Mouse (Mus musculus): ENCODE measurements around the gene Slc25a27. TPM values are rescaled to one million over a fixed set of nuclear protein-coding genes. Genes with fewer than 3 reads are reported as not detected.

Slc25a27 gene
- polyA plus RNA-seq, 1 experiment from 2014 or later = 93.9 TPM

GRCm38 (mm10) chr17:43643191-43643590 lies 23.8 kb downstream of the Slc25a27 start:
- no peak for ATAC-seq (ENCODE audit: low FRiP score, low read depth)
- no peak overlapping the region for H3K27ac ChIP-seq (replicated peaks)

GRCm38 (mm10) chr17:43640825-43641224 lies 26.2 kb downstream of the Slc25a27 start:
- ATAC-seq (ENCODE audit: low FRiP score, low read depth) = no peak

More at GRCm38 (mm10) chr17:43643191-43643590, 23.8 kb downstream of the Slc25a27 start:
- 79% methylated on average over 7 of the region's 7 CpGs for WGBS
- Histone ChIP-seq H3K27me3 (no peaks in the 10 kb centered on the region), H3K9ac (replicated peaks) (no peak overlapping the region), H3K4me1 (0 out of 2 replicates have a peak, but pooled peaks cover 4% of the 10 kb centered on the region), H3K4me3 (no peak overlapping the region), H3K4me2 (replicated peaks) (no peak overlapping the region), H3K9me3 (no peaks in the 10 kb centered on the region), H3K36me3 (peaks cover 55% of the 10 kb centered on the region)

GRCm38 (mm10) chr17:43637146-43637545 lies 29.9 kb downstream of the Slc25a27 start:
- WGBS = 87% methylated on average over 4 of the region's 4 CpGs

More at GRCm38 (mm10) chr17:43640825-43641224, 26.2 kb downstream of the Slc25a27 start:
- Histone ChIP-seq H3K36me3 (peaks cover 47% of the 10 kb centered on the region), H3K27me3 (no peaks in the 10 kb centered on the region), H3K27ac (replicated peaks) (no peak overlapping the region), H3K9me3 (no peaks in the 10 kb centered on the region), H3K4me3 (no peak overlapping the region), H3K4me2 (replicated peaks) (no peak overlapping the region), H3K9ac (replicated peaks) (no peak overlapping the region), H3K4me1 (0 out of 2 replicates have a peak, but pooled peaks cover 4% of the 10 kb centered on the region)
- WGBS = 85% methylated on average over 1 of the region's 1 CpGs

GRCm38 (mm10) chr17:43630427-43630760 lies 36.6 kb downstream of the Slc25a27 start:
- ATAC-seq (ENCODE audit: low FRiP score, low read depth) = peak; percentile 16; the same call in 1 of the 2 replicates
- Histone ChIP-seq H3K27ac (replicated peaks) (no peak overlapping the region), H3K36me3 (no peaks in the 10 kb centered on the region), H3K4me3 (peak overlapping the region; percentile 46), H3K9me3 (no peaks in the 10 kb centered on the region), H3K27me3 (peaks cover 51% of the 10 kb centered on the region), H3K4me2 (replicated peaks) (peak overlapping the region; percentile 74), H3K9ac (replicated peaks) (peak overlapping the region; percentile 47; the same call in 1 of the 2 replicates), H3K4me1 (peaks cover 14% of the 10 kb centered on the region)
- WGBS = 43% methylated on average over 13 of the region's 13 CpGs

More at GRCm38 (mm10) chr17:43637146-43637545, 29.9 kb downstream of the Slc25a27 start:
- peaks cover 6% of the 10 kb centered on the region; the same call in 1 of the 2 replicates for H3K27me3 ChIP-seq
- peaks cover 17% of the 10 kb centered on the region for H3K36me3 ChIP-seq
- no peak overlapping the region for H3K27ac ChIP-seq (replicated peaks)
- H3K4me2 ChIP-seq (replicated peaks) = no peak overlapping the region
- ATAC-seq (ENCODE audit: low FRiP score, low read depth) = no peak
- H3K9ac ChIP-seq (replicated peaks) = no peak overlapping the region
- no peak overlapping the region for H3K4me3 ChIP-seq
- 0 out of 2 replicates have a peak, but pooled peaks cover 4% of the 10 kb centered on the region for H3K4me1 ChIP-seq
- no peaks in the 10 kb centered on the region for H3K9me3 ChIP-seq

GRCm38 (mm10) chr17:43629496-43630426 lies 37.3 kb downstream of the Slc25a27 start, which contains the start of gene Tdrd6:
Tdrd6 (minus strand) TSS chr17:43630299.
- peak; percentile 69 for ATAC-seq (ENCODE audit: low FRiP score, low read depth)
- Histone ChIP-seq H3K9ac (replicated peaks) (peak within 1 kb of the TSS; percentile 47; the same call in 1 of the 2 replicates), H3K4me1 (peaks cover 14% of the 10 kb centered on the region), H3K36me3 (no peaks in the 10 kb centered on the region), H3K27me3 (peaks cover 51% of the 10 kb centered on the region), H3K4me2 (replicated peaks) (peak within 1 kb of the TSS; percentile 74), H3K4me3 (peak within 1 kb of the TSS; percentile 46), H3K9me3 (no peaks in the 10 kb centered on the region), H3K27ac (replicated peaks) (no peak within 1 kb of the TSS)
- WGBS = 4% methylated on average over 83 of the region's 83 CpGs

GRCm38 (mm10) chr17:43629026-43629495 lies 38.0 kb downstream of the Slc25a27 start:
- 21% methylated on average over 24 of the region's 24 CpGs for WGBS
- no peak for ATAC-seq (ENCODE audit: low FRiP score, low read depth)

GRCm38 (mm10) chr17:43628246-43628645 lies 38.8 kb downstream of the Slc25a27 start:
- Histone ChIP-seq H3K36me3 (no peaks in the 10 kb centered on the region), H3K4me3 (no peak overlapping the region), H3K9ac (replicated peaks) (no peak overlapping the region), H3K27me3 (peaks cover 51% of the 10 kb centered on the region), H3K9me3 (no peaks in the 10 kb centered on the region), H3K4me1 (peaks cover 14% of the 10 kb centered on the region), H3K4me2 (replicated peaks) (no peak overlapping the region), H3K27ac (replicated peaks) (no peak overlapping the region)
- 93% methylated on average over 10 of the region's 10 CpGs for WGBS
- no peak for ATAC-seq (ENCODE audit: low FRiP score, low read depth)

More at GRCm38 (mm10) chr17:43629026-43629495, 38.0 kb downstream of the Slc25a27 start:
- no peaks in the 10 kb centered on the region for H3K9me3 ChIP-seq
- H3K27me3 ChIP-seq = peaks cover 51% of the 10 kb centered on the region
- H3K36me3 ChIP-seq = no peaks in the 10 kb centered on the region
- peak overlapping the region; percentile 74 for H3K4me2 ChIP-seq (replicated peaks)
- H3K4me1 ChIP-seq = peaks cover 14% of the 10 kb centered on the region
- H3K9ac ChIP-seq (replicated peaks) = peak overlapping the region; percentile 47; the same call in 1 of the 2 replicates
- H3K4me3 ChIP-seq = peak overlapping the region; percentile 46
- no peak overlapping the region for H3K27ac ChIP-seq (replicated peaks)

- Histone ChIP-seq H3K9me3 (no peaks in the 10 kb centered on the region), H3K9ac (replicated peaks) (no peak overlapping the region), H3K4me2 (replicated peaks) (no peak overlapping the region), H3K36me3 (no peaks in the 10 kb centered on the region), H3K27ac (replicated peaks) (no peak overlapping the region), H3K4me3 (no peak overlapping the region), H3K27me3 (peaks cover 3% of the 10 kb centered on the region; the same call in 1 of the 2 replicates), H3K4me1 (no peaks in the 10 kb centered on the region)
- WGBS = 95% methylated on average over 10 of the region's 10 CpGs
- ATAC-seq (ENCODE audit: low FRiP score, low read depth) = no peak
Measured at GRCm38 (mm10) chr17:43622076-43622475, 44.9 kb downstream of the Slc25a27 start.

- H3K4me3 ChIP-seq = no peak overlapping the region
- no peak for ATAC-seq (ENCODE audit: low FRiP score, low read depth)
- no peaks in the 10 kb centered on the region for H3K27me3 ChIP-seq
- 92% methylated on average over 9 of the region's 9 CpGs for WGBS
- H3K9ac ChIP-seq (replicated peaks) = no peak overlapping the region
- no peaks in the 10 kb centered on the region for H3K9me3 ChIP-seq
- H3K36me3 ChIP-seq = no peaks in the 10 kb centered on the region
- H3K4me2 ChIP-seq (replicated peaks) = no peak overlapping the region
- H3K27ac ChIP-seq (replicated peaks) = no peak overlapping the region
- H3K4me1 ChIP-seq = no peaks in the 10 kb centered on the region
Measured at GRCm38 (mm10) chr17:43619156-43619555, 47.9 kb downstream of the Slc25a27 start.

- Histone ChIP-seq H3K36me3 (no peaks in the 10 kb centered on the region), H3K4me3 (no peak overlapping the region), H3K4me2 (replicated peaks) (no peak overlapping the region), H3K27ac (replicated peaks) (no peak overlapping the region), H3K27me3 (no peaks in the 10 kb centered on the region), H3K9me3 (no peaks in the 10 kb centered on the region), H3K4me1 (no peaks in the 10 kb centered on the region), H3K9ac (replicated peaks) (no peak overlapping the region)
- ATAC-seq (ENCODE audit: low FRiP score, low read depth) = no peak
- WGBS = 46% methylated on average over 3 of the region's 3 CpGs
Measured at GRCm38 (mm10) chr17:43612221-43612620, 54.8 kb downstream of the Slc25a27 start.

- no peak overlapping the region for H3K9ac ChIP-seq (replicated peaks)
- H3K36me3 ChIP-seq = no peaks in the 10 kb centered on the region
- no peak overlapping the region for H3K4me2 ChIP-seq (replicated peaks)
- WGBS = 22% methylated on average over 7 of the region's 7 CpGs
- ATAC-seq (ENCODE audit: low FRiP score, low read depth) = 0 out of 2 replicates have a peak, but pooled peaks have one; percentile 66
- no peak overlapping the region for H3K27ac ChIP-seq (replicated peaks)
- no peaks in the 10 kb centered on the region for H3K27me3 ChIP-seq
- no peaks in the 10 kb centered on the region for H3K4me1 ChIP-seq
- no peak overlapping the region for H3K4me3 ChIP-seq
- no peaks in the 10 kb centered on the region for H3K9me3 ChIP-seq
Measured at GRCm38 (mm10) chr17:43611586-43611985, 55.4 kb downstream of the Slc25a27 start.

- Histone ChIP-seq H3K4me3 (no peak overlapping the region), H3K4me2 (replicated peaks) (no peak overlapping the region), H3K9me3 (no peaks in the 10 kb centered on the region), H3K27ac (replicated peaks) (no peak overlapping the region), H3K27me3 (no peaks in the 10 kb centered on the region), H3K9ac (replicated peaks) (no peak overlapping the region), H3K36me3 (no peaks in the 10 kb centered on the region), H3K4me1 (no peaks in the 10 kb centered on the region)
- 12% methylated on average over 3 of the region's 3 CpGs for WGBS
- ATAC-seq (ENCODE audit: low FRiP score, low read depth) = peak; percentile 60; the same call in 1 of the 2 replicates
Measured at GRCm38 (mm10) chr17:43606704-43607103, 60.3 kb downstream of the Slc25a27 start.

Data from midbrain, embryonic 12.5 days (tissue).